Mouse (Mus musculus): ENCODE measurements around the gene Grin3b. TPM values are rescaled to one million over a fixed set of nuclear protein-coding genes. Genes with fewer than 3 reads are reported as not detected.

Grin3b gene
- polyA plus RNA-seq, 1 experiment from 2014 or later: 0.21 TPM

GRCm38 (mm10) chr10:79934272-79934721 is 36.2 kb upstream of the Grin3b start:
- H3K4me2 ChIP-seq (ENCODE audit: low read depth, low read length): no peak overlapping the region
- no peaks in the 10 kb centered on the region for H3K27me3 ChIP-seq (ENCODE audit: control insufficient read depth, insufficient read depth, low read length)
- H3K36me3 ChIP-seq (ENCODE audit: control insufficient read depth, insufficient read depth, low read length): peaks cover 13% of the 10 kb centered on the region; the same call in 1 of the 2 replicates
- peaks cover 61% of the 10 kb centered on the region for H3K4me1 ChIP-seq (ENCODE audit: control insufficient read depth, insufficient read depth, low read length)
- peak; percentile 53 for ATAC-seq (ENCODE audit: insufficient read depth, low FRiP score)
- H3K9ac ChIP-seq (ENCODE audit: low read length): 0 out of 2 replicates have a peak overlapping the region, but pooled peaks have one; percentile 34
- no peak overlapping the region for H3K4me3 ChIP-seq (replicated peaks; ENCODE audit: low read length)
- H3K9me3 ChIP-seq (replicated peaks; ENCODE audit: control insufficient read depth, low read length): no peaks in the 10 kb centered on the region
- peak overlapping the region; percentile 73 for H3K27ac ChIP-seq (ENCODE audit: low read length)
- 41% methylated on average over 13 of the region's 13 CpGs for WGBS

GRCm38 (mm10) chr10:79934794-79935569 is 35.5 kb upstream of the Grin3b start:
- H3K36me3 ChIP-seq (ENCODE audit: control insufficient read depth, insufficient read depth, low read length): peaks cover 13% of the 10 kb centered on the region; the same call in 1 of the 2 replicates
- no peak overlapping the region for H3K9ac ChIP-seq (ENCODE audit: low read length)
- no peaks in the 10 kb centered on the region for H3K9me3 ChIP-seq (replicated peaks; ENCODE audit: control insufficient read depth, low read length)
- H3K27ac ChIP-seq (ENCODE audit: low read length): peak overlapping the region; percentile 73
- WGBS: 80% methylated on average over 16 of the region's 16 CpGs
- no peak overlapping the region for H3K4me3 ChIP-seq (replicated peaks; ENCODE audit: low read length)
- no peak overlapping the region for H3K4me2 ChIP-seq (ENCODE audit: low read depth, low read length)
- peaks cover 59% of the 10 kb centered on the region for H3K4me1 ChIP-seq (ENCODE audit: control insufficient read depth, insufficient read depth, low read length)
- no peak for ATAC-seq (ENCODE audit: insufficient read depth, low FRiP score)
- H3K27me3 ChIP-seq (ENCODE audit: control insufficient read depth, insufficient read depth, low read length): no peaks in the 10 kb centered on the region

- Histone ChIP-seq H3K27ac (ENCODE audit: low read length) (peak overlapping the region; percentile 53), H3K4me1 (ENCODE audit: control insufficient read depth, insufficient read depth, low read length) (peaks cover 59% of the 10 kb centered on the region), H3K4me3 (replicated peaks; ENCODE audit: low read length) (no peak overlapping the region), H3K36me3 (ENCODE audit: control insufficient read depth, insufficient read depth, low read length) (peaks cover 9% of the 10 kb centered on the region; the same call in 1 of the 2 replicates), H3K4me2 (ENCODE audit: low read depth, low read length) (0 out of 2 replicates have a peak overlapping the region, but pooled peaks have one; percentile 0), H3K9me3 (replicated peaks; ENCODE audit: control insufficient read depth, low read length) (no peaks in the 10 kb centered on the region), H3K9ac (ENCODE audit: low read length) (0 out of 2 replicates have a peak overlapping the region, but pooled peaks have one; percentile 0), H3K27me3 (ENCODE audit: control insufficient read depth, insufficient read depth, low read length) (no peaks in the 10 kb centered on the region)
- no peak for ATAC-seq (ENCODE audit: insufficient read depth, low FRiP score)
- WGBS: 51% methylated on average over 10 of the region's 10 CpGs
These were observed 34.1 kb upstream of the Grin3b start for GRCm38 (mm10) chr10:79936284-79936910.

GRCm38 (mm10) chr10:79936911-79937441 is 33.5 kb upstream of the Grin3b start:
- peaks cover 3% of the 10 kb centered on the region; the same call in 1 of the 2 replicates for H3K36me3 ChIP-seq (ENCODE audit: control insufficient read depth, insufficient read depth, low read length)
- peak; percentile 54 for ATAC-seq (ENCODE audit: insufficient read depth, low FRiP score)
- 0 out of 2 replicates have a peak overlapping the region, but pooled peaks have one; percentile 0 for H3K9ac ChIP-seq (ENCODE audit: low read length)
- 51% methylated on average over 27 of the region's 27 CpGs for WGBS
- peak overlapping the region; percentile 53 for H3K27ac ChIP-seq (ENCODE audit: low read length)
- no peaks in the 10 kb centered on the region for H3K9me3 ChIP-seq (replicated peaks; ENCODE audit: control insufficient read depth, low read length)
- 0 out of 2 replicates have a peak overlapping the region, but pooled peaks have one; percentile 0 for H3K4me2 ChIP-seq (ENCODE audit: low read depth, low read length)
- no peak overlapping the region for H3K4me3 ChIP-seq (replicated peaks; ENCODE audit: low read length)
- H3K27me3 ChIP-seq (ENCODE audit: control insufficient read depth, insufficient read depth, low read length): no peaks in the 10 kb centered on the region
- H3K4me1 ChIP-seq (ENCODE audit: control insufficient read depth, insufficient read depth, low read length): peaks cover 55% of the 10 kb centered on the region

- 76% methylated on average over 11 of the region's 11 CpGs for WGBS
- peaks cover 45% of the 10 kb centered on the region for H3K4me1 ChIP-seq (ENCODE audit: control insufficient read depth, insufficient read depth, low read length)
- no peak overlapping the region for H3K27ac ChIP-seq (ENCODE audit: low read length)
- no peak overlapping the region for H3K4me3 ChIP-seq (replicated peaks; ENCODE audit: low read length)
- no peaks in the 10 kb centered on the region for H3K27me3 ChIP-seq (ENCODE audit: control insufficient read depth, insufficient read depth, low read length)
- H3K4me2 ChIP-seq (ENCODE audit: low read depth, low read length): no peak overlapping the region
- H3K36me3 ChIP-seq (ENCODE audit: control insufficient read depth, insufficient read depth, low read length): no peaks in the 10 kb centered on the region
- H3K9ac ChIP-seq (ENCODE audit: low read length): no peak overlapping the region
- H3K9me3 ChIP-seq (replicated peaks; ENCODE audit: control insufficient read depth, low read length): no peaks in the 10 kb centered on the region
- no peak for ATAC-seq (ENCODE audit: insufficient read depth, low FRiP score)
These were observed 32.6 kb upstream of the Grin3b start for GRCm38 (mm10) chr10:79937775-79938526.

GRCm38 (mm10) chr10:79940749-79941148 is 29.8 kb upstream of the Grin3b start:
- no peak for ATAC-seq (ENCODE audit: insufficient read depth, low FRiP score)
- no peaks in the 10 kb centered on the region for H3K27me3 ChIP-seq (ENCODE audit: control insufficient read depth, insufficient read depth, low read length)
- H3K36me3 ChIP-seq (ENCODE audit: control insufficient read depth, insufficient read depth, low read length): no peaks in the 10 kb centered on the region
- no peak overlapping the region for H3K27ac ChIP-seq (ENCODE audit: low read length)
- H3K4me2 ChIP-seq (ENCODE audit: low read depth, low read length): no peak overlapping the region
- H3K9me3 ChIP-seq (replicated peaks; ENCODE audit: control insufficient read depth, low read length): no peaks in the 10 kb centered on the region
- no peak overlapping the region for H3K4me3 ChIP-seq (replicated peaks; ENCODE audit: low read length)
- no peak overlapping the region for H3K9ac ChIP-seq (ENCODE audit: low read length)
- H3K4me1 ChIP-seq (ENCODE audit: control insufficient read depth, insufficient read depth, low read length): peaks cover 38% of the 10 kb centered on the region
- 57% methylated on average over 7 of the region's 7 CpGs for WGBS

- Histone ChIP-seq H3K27ac (ENCODE audit: low read length) (peak overlapping the region; percentile 84), H3K4me3 (replicated peaks; ENCODE audit: low read length) (no peak overlapping the region), H3K4me1 (ENCODE audit: control insufficient read depth, insufficient read depth, low read length) (peaks cover 41% of the 10 kb centered on the region), H3K36me3 (ENCODE audit: control insufficient read depth, insufficient read depth, low read length) (no peaks in the 10 kb centered on the region), H3K27me3 (ENCODE audit: control insufficient read depth, insufficient read depth, low read length) (no peaks in the 10 kb centered on the region), H3K9me3 (replicated peaks; ENCODE audit: control insufficient read depth, low read length) (no peaks in the 10 kb centered on the region), H3K4me2 (ENCODE audit: low read depth, low read length) (no peak overlapping the region), H3K9ac (ENCODE audit: low read length) (no peak overlapping the region)
- 77% methylated on average over 1 of the region's 1 CpGs for WGBS
- no peak for ATAC-seq (ENCODE audit: insufficient read depth, low FRiP score)
These were observed 27.5 kb upstream of the Grin3b start for GRCm38 (mm10) chr10:79942988-79943387.

- Histone ChIP-seq H3K27ac (ENCODE audit: low read length) (peak overlapping the region; percentile 84), H3K4me1 (ENCODE audit: control insufficient read depth, insufficient read depth, low read length) (peaks cover 39% of the 10 kb centered on the region), H3K9me3 (replicated peaks; ENCODE audit: control insufficient read depth, low read length) (no peaks in the 10 kb centered on the region), H3K9ac (ENCODE audit: low read length) (peak overlapping the region; percentile 45), H3K4me3 (replicated peaks; ENCODE audit: low read length) (no peak overlapping the region), H3K4me2 (ENCODE audit: low read depth, low read length) (no peak overlapping the region), H3K27me3 (ENCODE audit: control insufficient read depth, insufficient read depth, low read length) (no peaks in the 10 kb centered on the region), H3K36me3 (ENCODE audit: control insufficient read depth, insufficient read depth, low read length) (no peaks in the 10 kb centered on the region)
- 52% methylated on average over 9 of the region's 9 CpGs for WGBS
- ATAC-seq (ENCODE audit: insufficient read depth, low FRiP score): peak; percentile 74
These were observed 27.0 kb upstream of the Grin3b start for GRCm38 (mm10) chr10:79943471-79943901.

Measured in stomach, embryonic 16.5 days (tissue).